Mouse (Mus musculus): ENCODE results near the gene Hbb-bh2.

- TF ChIP-seq UBTF (IDR thresholded peaks at IDR 0.05; ENCODE audit: low read depth, low read length), result no peak
- no peak for TF ChIP-seq GABPA (IDR thresholded peaks at IDR 0.05; ENCODE audit: insufficient replicate concordance, low read depth, low read length)
- no peak for TF ChIP-seq NRF1 (IDR thresholded peaks at IDR 0.05; ENCODE audit: low read depth, low read length)
- TF ChIP-seq CTCF (conservative IDR thresholded peaks at IDR 0.05 in 1 of 2, IDR thresholded peaks at IDR 0.05 in 1 of 2; ENCODE audit: low read depth in 2 of 2, low read length in 2 of 2), result no peak
- no peak for TF ChIP-seq TCF12 (IDR thresholded peaks at IDR 0.05; ENCODE audit: low read depth, low read length)
- no peak for TF ChIP-seq POLR2A (IDR thresholded peaks at IDR 0.05; ENCODE audit: low read depth, low read length)
- no peak for TF ChIP-seq POLR2AphosphoS2 (IDR thresholded peaks at IDR 0.05; ENCODE audit: low read depth, low read length)
- no peak for TF ChIP-seq TBP (conservative IDR thresholded peaks at IDR 0.05; ENCODE audit: low read depth, low read length)
- TF ChIP-seq ETS1 (conservative IDR thresholded peaks at IDR 0.05; ENCODE audit: low read depth, low read length), result no peak
- no peak for TF ChIP-seq HCFC1 (IDR thresholded peaks at IDR 0.05; ENCODE audit: low read depth, low read length)
- TF ChIP-seq NELFE (IDR thresholded peaks at IDR 0.05; ENCODE audit: low read depth, low read length), result no peak
- no peak for TF ChIP-seq USF1 (IDR thresholded peaks at IDR 0.05; ENCODE audit: low read depth, low read length)
- TF ChIP-seq EP300 (IDR thresholded peaks at IDR 0.05; ENCODE audit: low read length), result no peak
- no peak for TF ChIP-seq BHLHE40 (IDR thresholded peaks at IDR 0.05; ENCODE audit: low read depth, low read length)
Observed at GRCm38 (mm10) chr7:103870667-103871066, 30.3 kb upstream of the Hbb-bh2 start.
